Mouse (Mus musculus): ENCODE data around the gene Cmah. TPM values are rescaled to one million over a fixed set of nuclear protein-coding genes. Genes with fewer than 3 reads are reported as not detected.
A peak's percentile ranks its signal among the peaks of the same experiment; 100 is the strongest.
"Not testable (repeated sequence)": the region's sequence is repeated elsewhere in the genome, so short reads cannot be mapped to it uniquely, and the experiment has no call there.

The Cmah gene
- polyA plus RNA-seq, 1 experiment from 2014 or later = 1.4 TPM

- no peak overlapping the region for H3K4me3 ChIP-seq (ENCODE audit: inconsistent target)
- no peak overlapping the region for H3K27ac ChIP-seq
- WGBS (ENCODE audit: missing documents) = 36% methylated on average over 7 of the region's 7 CpGs
- H3K36me3 ChIP-seq (ENCODE audit: inconsistent target) = no peaks in the 10 kb centered on the region
- no peaks in the 10 kb centered on the region for H3K79me2 ChIP-seq (ENCODE audit: inconsistent target)
These were observed 48.4 kb downstream of the Cmah start for GRCm38 (mm10) chr13:24375320-24376203.

GRCm38 (mm10) chr13:24380713-24381112 lies 53.5 kb downstream of the Cmah start:
- no peaks in the 10 kb centered on the region for H3K79me2 ChIP-seq (ENCODE audit: inconsistent target)
- no peak overlapping the region for H3K27ac ChIP-seq
- no peak overlapping the region for H3K4me3 ChIP-seq (ENCODE audit: inconsistent target)
- no peaks in the 10 kb centered on the region for H3K36me3 ChIP-seq (ENCODE audit: inconsistent target)
- 33% methylated on average over 6 of the region's 6 CpGs for WGBS (ENCODE audit: missing documents)

GRCm38 (mm10) chr13:24383885-24384284 lies 56.7 kb downstream of the Cmah start:
- no peaks in the 10 kb centered on the region for H3K36me3 ChIP-seq (ENCODE audit: inconsistent target)
- no peak overlapping the region for H3K4me3 ChIP-seq (ENCODE audit: inconsistent target)
- no peaks in the 10 kb centered on the region for H3K79me2 ChIP-seq (ENCODE audit: inconsistent target)
- no peak overlapping the region for H3K27ac ChIP-seq
- 98% methylated on average over 3 of the region's 3 CpGs for WGBS (ENCODE audit: missing documents)

GRCm38 (mm10) chr13:24391892-24392291 lies 64.7 kb downstream of the Cmah start:
- no peaks in the 10 kb centered on the region for H3K79me2 ChIP-seq (ENCODE audit: inconsistent target)
- 94% methylated on average over 5 of the region's 5 CpGs for WGBS (ENCODE audit: missing documents)
- H3K27ac ChIP-seq = no peak overlapping the region
- no peak overlapping the region for H3K4me3 ChIP-seq (ENCODE audit: inconsistent target)
- H3K36me3 ChIP-seq (ENCODE audit: inconsistent target) = no peaks in the 10 kb centered on the region

GRCm38 (mm10) chr13:24392655-24393054 lies 65.5 kb downstream of the Cmah start:
- Histone ChIP-seq H3K27ac (peak overlapping the region; percentile 0; the same call in 1 of the 2 replicates), H3K36me3 (ENCODE audit: inconsistent target) (no peaks in the 10 kb centered on the region), H3K4me3 (ENCODE audit: inconsistent target) (no peak overlapping the region), H3K79me2 (ENCODE audit: inconsistent target) (no peaks in the 10 kb centered on the region)
- 23% methylated on average over 4 of the region's 4 CpGs for WGBS (ENCODE audit: missing documents)

- WGBS (ENCODE audit: missing documents) = 12% methylated on average over 4 of the region's 4 CpGs
These were observed 65.9 kb downstream of the Cmah start for GRCm38 (mm10) chr13:24393055-24393454.

GRCm38 (mm10) chr13:24395815-24396214 lies 68.6 kb downstream of the Cmah start:
- Histone ChIP-seq H3K79me2 (ENCODE audit: inconsistent target) (no peaks in the 10 kb centered on the region), H3K27ac (peak overlapping the region; percentile 66), H3K36me3 (ENCODE audit: inconsistent target) (no peaks in the 10 kb centered on the region), H3K4me3 (ENCODE audit: inconsistent target) (peak overlapping the region; percentile 8; the same call in 1 of the 2 replicates)
- 24% methylated on average over 4 of the region's 4 CpGs for WGBS (ENCODE audit: missing documents)

More at GRCm38 (mm10) chr13:24393055-24393454, 65.9 kb downstream of the Cmah start:
- Histone ChIP-seq H3K4me3 (ENCODE audit: inconsistent target) (no peak overlapping the region), H3K27ac (peak overlapping the region; percentile 0; the same call in 1 of the 2 replicates), H3K36me3 (ENCODE audit: inconsistent target) (no peaks in the 10 kb centered on the region), H3K79me2 (ENCODE audit: inconsistent target) (no peaks in the 10 kb centered on the region)

- Histone ChIP-seq H3K79me2 (ENCODE audit: inconsistent target) (no peaks in the 10 kb centered on the region), H3K36me3 (ENCODE audit: inconsistent target) (no peaks in the 10 kb centered on the region), H3K27ac (no peak overlapping the region), H3K4me3 (ENCODE audit: inconsistent target) (no peak overlapping the region)
- WGBS (ENCODE audit: missing documents) = 97% methylated on average over 3 of the region's 3 CpGs
These were observed 70.0 kb downstream of the Cmah start for GRCm38 (mm10) chr13:24397181-24397580.

- 38% methylated on average over 3 of the region's 3 CpGs for WGBS (ENCODE audit: missing documents)
- Histone ChIP-seq H3K4me3 (ENCODE audit: inconsistent target) (no peak overlapping the region), H3K79me2 (ENCODE audit: inconsistent target) (no peaks in the 10 kb centered on the region), H3K27ac (no peak overlapping the region), H3K36me3 (ENCODE audit: inconsistent target) (no peaks in the 10 kb centered on the region)
These were observed 71.3 kb downstream of the Cmah start for GRCm38 (mm10) chr13:24398488-24398887.

GRCm38 (mm10) chr13:24401821-24402220 lies 74.6 kb downstream of the Cmah start:
- not testable (repeated sequence) for H3K36me3 ChIP-seq (ENCODE audit: inconsistent target); H3K79me2 ChIP-seq (ENCODE audit: inconsistent target); H3K4me3 ChIP-seq (ENCODE audit: inconsistent target)
- H3K27ac ChIP-seq = peak overlapping the region; percentile 57
- WGBS (ENCODE audit: missing documents) = 13% methylated on average over 10 of the region's 11 CpGs

- H3K79me2 ChIP-seq (ENCODE audit: inconsistent target) = no peaks in the 10 kb centered on the region
- no peaks in the 10 kb centered on the region for H3K36me3 ChIP-seq (ENCODE audit: inconsistent target)
- peak overlapping the region; percentile 57 for H3K27ac ChIP-seq
- H3K4me3 ChIP-seq (ENCODE audit: inconsistent target) = no peak overlapping the region
These were observed 75.8 kb downstream of the Cmah start for GRCm38 (mm10) chr13:24403054-24403453.

- Histone ChIP-seq H3K27ac (peak overlapping the region; percentile 15; the same call in 1 of the 2 replicates), H3K36me3 (ENCODE audit: inconsistent target) (no peaks in the 10 kb centered on the region), H3K4me3 (ENCODE audit: inconsistent target) (no peak overlapping the region), H3K79me2 (ENCODE audit: inconsistent target) (no peaks in the 10 kb centered on the region)
- 7% methylated on average over 2 of the region's 2 CpGs for WGBS (ENCODE audit: missing documents)
These were observed 79.6 kb downstream of the Cmah start for GRCm38 (mm10) chr13:24406847-24407246.

GRCm38 (mm10) chr13:24414635-24415206 lies 87.5 kb downstream of the Cmah start:
- WGBS (ENCODE audit: missing documents) = 69% methylated on average over 4 of the region's 4 CpGs
- H3K27ac ChIP-seq = no peak overlapping the region
- H3K36me3 ChIP-seq (ENCODE audit: inconsistent target) = no peaks in the 10 kb centered on the region
- no peak overlapping the region for H3K4me3 ChIP-seq (ENCODE audit: inconsistent target)
- H3K79me2 ChIP-seq (ENCODE audit: inconsistent target) = no peaks in the 10 kb centered on the region

GRCm38 (mm10) chr13:24415506-24416206 lies 88.5 kb downstream of the Cmah start:
- no peaks in the 10 kb centered on the region for H3K36me3 ChIP-seq (ENCODE audit: inconsistent target)
- 60% methylated on average over 12 of the region's 13 CpGs for WGBS (ENCODE audit: missing documents)
- H3K4me3 ChIP-seq (ENCODE audit: inconsistent target) = no peak overlapping the region
- no peak overlapping the region for H3K27ac ChIP-seq
- no peaks in the 10 kb centered on the region for H3K79me2 ChIP-seq (ENCODE audit: inconsistent target)

- no peak overlapping the region for H3K4me3 ChIP-seq (ENCODE audit: inconsistent target)
- no peak overlapping the region for H3K27ac ChIP-seq
- H3K36me3 ChIP-seq (ENCODE audit: inconsistent target) = no peaks in the 10 kb centered on the region
These were observed 89.2 kb downstream of the Cmah start for GRCm38 (mm10) chr13:24416409-24416808.

More at GRCm38 (mm10) chr13:24416409-24416808, 89.2 kb downstream of the Cmah start:
- WGBS (ENCODE audit: missing documents) = 25% methylated on average over 4 of the region's 4 CpGs
- no peaks in the 10 kb centered on the region for H3K79me2 ChIP-seq (ENCODE audit: inconsistent target)

Measured in macrophage (primary cell).